Mouse (Mus musculus) megakaryocyte, embryonic 14.5 days (primary cell): ENCODE measurements around the gene Rfx1. TPM values are rescaled to one million over a fixed set of nuclear protein-coding genes. Genes with fewer than 3 reads are reported as not detected.

Experiments used
- H3K27me3 ChIP-seq: replicated peaks from 2 replicates; pipeline ENCODE3; 2012; ENCODE audit warnings: inconsistent platforms
- H3K36me3 ChIP-seq: replicated peaks from 2 replicates; pipeline ENCODE3; 2012; ENCODE audit warnings: low read length, inconsistent platforms, mixed read lengths
- H3K4me1 ChIP-seq: 2 replicates; pipeline ENCODE4 v1.6.1; 2012; ENCODE audit warnings: inconsistent platforms
- H3K4me3 ChIP-seq: replicated peaks from 2 replicates; pipeline ENCODE3; 2012; ENCODE audit warnings: moderate library complexity, mild to moderate bottlenecking, inconsistent platforms
- H3K9me3 ChIP-seq: 2 replicates; pipeline ENCODE4 v1.6.1; 2012; ENCODE audit warnings: inconsistent platforms
- FLI1 ChIP-seq: IDR thresholded peaks from 2 replicates; pipeline ENCODE4 v1.6.1; 2012; ENCODE audit warnings: low read length, inconsistent platforms, mixed read lengths
- GATA1 ChIP-seq: IDR thresholded peaks from 3 replicates; pipeline ENCODE4 v1.6.1; 2012; ENCODE audit warnings: mixed read lengths, low read length, inconsistent platforms, borderline replicate concordance
- polyA plus RNA-seq: library from polyadenylated mRNA; stranded (reverse); fragments of >175 nt; gene quantifications from 2 replicates; pipeline ENCODE4 v1.2.3, GENCODE M21; 2012; ENCODE audit warnings: low replicate concordance; ENCODE audit not compliant: insufficient read depth

Gene Rfx1
- polyA plus RNA-seq, 1 experiment = 36.0 TPM

GRCm38 (mm10) chr8:84084341-84085115 is 17.9 kb downstream of the Rfx1 start:
- Histone ChIP-seq H3K4me1 (peaks cover 4% of the 10 kb centered on the region; the same call in 1 of the 2 replicates), H3K36me3 (peaks cover 98% of the 10 kb centered on the region), H3K27me3 (no peaks in the 10 kb centered on the region), H3K9me3 (no peaks in the 10 kb centered on the region), H3K4me3 (no peak overlapping the region)
- TF ChIP-seq FLI1 = no peak
- no peak for TF ChIP-seq GATA1

GRCm38 (mm10) chr8:84087156-84087555 is 20.5 kb downstream of the Rfx1 start:
- TF ChIP-seq GATA1 (no peak), FLI1 (no peak)
- H3K27me3 ChIP-seq = no peaks in the 10 kb centered on the region
- no peaks in the 10 kb centered on the region for H3K9me3 ChIP-seq
- H3K4me1 ChIP-seq = peaks cover 4% of the 10 kb centered on the region; the same call in 1 of the 2 replicates
- H3K4me3 ChIP-seq = no peak overlapping the region
- peaks cover 98% of the 10 kb centered on the region for H3K36me3 ChIP-seq

GRCm38 (mm10) chr8:84087821-84088220 is 21.2 kb downstream of the Rfx1 start:
- peak overlapping the region; percentile 33 for H3K4me3 ChIP-seq
- H3K27me3 ChIP-seq = no peaks in the 10 kb centered on the region
- no peaks in the 10 kb centered on the region for H3K9me3 ChIP-seq
- peaks cover 4% of the 10 kb centered on the region; the same call in 1 of the 2 replicates for H3K4me1 ChIP-seq
- H3K36me3 ChIP-seq = peaks cover 98% of the 10 kb centered on the region
- TF ChIP-seq FLI1 (no peak), GATA1 (no peak)

- Histone ChIP-seq H3K4me3 (no peak overlapping the region), H3K36me3 (peaks cover 98% of the 10 kb centered on the region), H3K9me3 (no peaks in the 10 kb centered on the region), H3K4me1 (peaks cover 4% of the 10 kb centered on the region; the same call in 1 of the 2 replicates), H3K27me3 (no peaks in the 10 kb centered on the region)
- TF ChIP-seq GATA1 (no peak), FLI1 (no peak)
Observed at GRCm38 (mm10) chr8:84089277-84089676, 22.6 kb downstream of the Rfx1 start.

- TF ChIP-seq GATA1 (no peak), FLI1 (no peak)
- H3K36me3 ChIP-seq = peaks cover 97% of the 10 kb centered on the region
- no peak overlapping the region for H3K4me3 ChIP-seq
- no peaks in the 10 kb centered on the region for H3K9me3 ChIP-seq
- peaks cover 4% of the 10 kb centered on the region; the same call in 1 of the 2 replicates for H3K4me1 ChIP-seq
- no peaks in the 10 kb centered on the region for H3K27me3 ChIP-seq
Observed at GRCm38 (mm10) chr8:84090585-84090984, 24.0 kb downstream of the Rfx1 start.

GRCm38 (mm10) chr8:84096061-84096460 is 29.4 kb downstream of the Rfx1 start:
- peaks cover 95% of the 10 kb centered on the region for H3K36me3 ChIP-seq
- H3K9me3 ChIP-seq = no peaks in the 10 kb centered on the region
- H3K4me1 ChIP-seq = 0 out of 2 replicates have a peak, but pooled peaks cover 3% of the 10 kb centered on the region
- no peaks in the 10 kb centered on the region for H3K27me3 ChIP-seq
- no peak overlapping the region for H3K4me3 ChIP-seq
- TF ChIP-seq FLI1 (no peak), GATA1 (no peak)

GRCm38 (mm10) chr8:84098376-84098775 is 31.7 kb downstream of the Rfx1 start:
- Histone ChIP-seq H3K4me1 (peaks cover 25% of the 10 kb centered on the region), H3K36me3 (peaks cover 94% of the 10 kb centered on the region), H3K27me3 (no peaks in the 10 kb centered on the region), H3K4me3 (peak overlapping the region; percentile 14), H3K9me3 (no peaks in the 10 kb centered on the region)
- TF ChIP-seq FLI1 = no peak
- TF ChIP-seq GATA1 = no peak

GRCm38 (mm10) chr8:84101476-84102270 is 35.0 kb downstream of the Rfx1 start:
- H3K36me3 ChIP-seq = peaks cover 62% of the 10 kb centered on the region
- TF ChIP-seq FLI1 = no peak
- TF ChIP-seq GATA1 = no peak
- no peak overlapping the region for H3K4me3 ChIP-seq
- peaks cover 48% of the 10 kb centered on the region for H3K4me1 ChIP-seq
- H3K27me3 ChIP-seq = no peaks in the 10 kb centered on the region
- H3K9me3 ChIP-seq = no peaks in the 10 kb centered on the region

GRCm38 (mm10) chr8:84103601-84104000 is 37.0 kb downstream of the Rfx1 start:
- Histone ChIP-seq H3K27me3 (no peaks in the 10 kb centered on the region), H3K4me1 (peaks cover 48% of the 10 kb centered on the region), H3K9me3 (peaks cover 3% of the 10 kb centered on the region; the same call in 1 of the 2 replicates), H3K36me3 (peaks cover 42% of the 10 kb centered on the region), H3K4me3 (peak overlapping the region; percentile 96)
- no peak for TF ChIP-seq GATA1
- TF ChIP-seq FLI1 = no peak
